Mouse (Mus musculus) C2C12 (cell line): ENCODE results near the gene Pced1b.
"Not testable (repeated sequence)": the region's sequence is repeated elsewhere in the genome, so short reads cannot be mapped to it uniquely, and the experiment has no call there.

Experiments
- CEBPB ChIP-seq: IDR thresholded peaks from one replicate; pipeline ENCODE4 v1.6.1; 2011; ENCODE audit warnings: low read depth, mild to moderate bottlenecking, control low read depth, moderate library complexity
- CTCF ChIP-seq: IDR thresholded peaks from one replicate; pipeline ENCODE4 v1.5.1; 2011; ENCODE audit not compliant: control insufficient read depth, insufficient read depth, insufficient read length
- FOSL1 ChIP-seq: IDR thresholded peaks from one replicate; pipeline ENCODE4 v1.8.0; 2011; ENCODE audit warnings: mild to moderate bottlenecking, low read length; ENCODE audit not compliant: poor library complexity, insufficient read depth, severe bottlenecking
- MAX ChIP-seq: IDR thresholded peaks from one replicate; pipeline ENCODE4 v1.6.1; 2011; ENCODE audit warnings: mild to moderate bottlenecking, control low read depth
- MYOD1 ChIP-seq: IDR thresholded peaks from one replicate; pipeline ENCODE4 v1.6.1; 2011; ENCODE audit warnings: low read depth; ENCODE audit not compliant: control insufficient read depth, insufficient read length
- MYOG ChIP-seq: IDR thresholded peaks from one replicate; pipeline ENCODE4 v1.6.1; 2011; ENCODE audit not compliant: control insufficient read depth, insufficient read length; ENCODE audit errors: extremely low read depth
- USF1 ChIP-seq: IDR thresholded peaks from one replicate; pipeline ENCODE4 v1.6.1; 2011; ENCODE audit warnings: low read depth, mild to moderate bottlenecking, control low read depth, moderate library complexity

DNA sequence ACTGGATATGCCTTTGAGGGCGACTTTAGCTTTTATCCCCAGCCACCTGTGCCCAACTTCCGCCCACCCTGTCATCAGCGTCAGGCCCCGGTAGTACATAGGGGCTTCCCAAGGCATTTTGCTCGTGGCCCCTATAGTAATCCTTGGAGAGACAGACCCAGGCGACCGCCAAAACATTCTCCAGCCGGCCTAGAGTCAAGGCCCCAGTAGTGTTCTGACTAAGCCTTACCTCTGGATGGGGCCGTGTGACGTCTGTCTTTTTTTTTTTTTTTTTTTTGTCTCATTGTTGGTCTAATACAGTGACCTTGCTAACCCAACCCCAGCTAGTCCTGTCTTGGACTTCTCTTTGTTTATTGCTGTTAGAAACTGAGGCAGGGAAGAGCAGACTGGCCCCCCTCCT is 138.3 kb downstream of the Pced1b start:
- TF ChIP-seq FOSL1, CTCF, USF1, MYOD1, MAX, MYOG, CEBPB: not testable (repeated sequence)
